Mouse (Mus musculus): Measurements from ENCODE around the gene Sema4d. TPM values are rescaled to one million over a fixed set of nuclear protein-coding genes. Genes with fewer than 3 reads are reported as not detected.

Sema4d gene
- total RNA-seq, 1 experiment, result 25.1 TPM

DNA sequence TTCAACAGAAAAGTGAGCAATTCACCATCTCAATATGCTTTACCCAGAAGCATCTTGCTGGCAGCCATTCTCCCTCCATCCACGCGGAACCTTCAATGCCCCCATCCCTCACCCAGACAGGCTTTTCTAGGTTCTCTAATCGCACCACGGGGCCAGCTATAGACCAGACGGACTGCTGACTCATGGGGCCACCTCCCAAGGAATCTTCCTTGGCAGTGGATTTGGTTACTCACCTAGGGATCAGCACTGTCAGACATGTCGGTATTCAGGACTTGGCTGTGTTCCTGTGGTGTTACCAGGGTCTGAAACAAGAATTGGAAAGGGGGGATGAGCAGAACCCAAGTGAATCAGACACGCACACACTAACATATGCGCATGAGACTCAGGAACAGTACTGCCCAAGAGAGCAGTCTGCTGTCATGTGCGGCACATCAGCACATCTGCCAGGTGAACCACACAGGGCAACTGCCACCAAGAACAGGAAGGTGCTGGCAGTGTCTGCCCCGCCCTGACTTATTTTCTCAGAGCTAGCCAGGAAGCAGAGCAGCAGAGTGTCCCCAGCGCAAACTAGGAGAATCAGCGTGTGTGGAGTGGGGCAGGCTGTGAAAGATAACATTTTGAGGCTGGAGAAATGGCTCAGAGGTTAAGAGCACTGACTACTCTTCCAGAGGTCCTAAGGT lies 30.4 kb downstream of the Sema4d start:
- peaks cover 0 to 12% of the 10 kb centered on the region in 2 experiments; a peak in 1 of 4 replicates for H3K4me1 ChIP-seq (ENCODE audit: control insufficient read depth in 2 of 2, insufficient read depth in 2 of 2, low read length in 2 of 2, poor library complexity in 1 of 2)
- no peak overlapping the region for H3K27ac ChIP-seq (ENCODE audit: insufficient read depth, low read depth, low read length, poor library complexity, severe bottlenecking)
- TF ChIP-seq ZC3H11A (IDR thresholded peaks at IDR 0.05; ENCODE audit: borderline replicate concordance, low read depth, low read length) (no peak), CHD2 (IDR thresholded peaks at IDR 0.05; ENCODE audit: low read depth, low read length) (no peak), HCFC1 (IDR thresholded peaks at IDR 0.05; ENCODE audit: borderline replicate concordance, insufficient read depth, low read length) (no peak), ZNF384 (IDR thresholded peaks at IDR 0.05; ENCODE audit: low read depth, low read length) (no peak), MAFK (IDR thresholded peaks at IDR 0.05; ENCODE audit: insufficient read depth, low read depth, low read length) (no peak)
- in situ Hi-C loops (cut with MboI; ENCODE audit: low sequenced_read_pairs in 2 of 2, unreplicated experiment in 2 of 2), result no loop called here
- H3K36me3 ChIP-seq (ENCODE audit: control insufficient read depth, insufficient read depth, low read length, poor library complexity, severe bottlenecking), result no peaks in the 10 kb centered on the region
- no peak for DNase-seq (ENCODE audit: low read depth, low spot score)
- H3K9ac ChIP-seq (ENCODE audit: insufficient read depth, low read depth, low read length, poor library complexity, severe bottlenecking), result no peak overlapping the region
- H3K4me3 ChIP-seq (ENCODE audit: insufficient read depth in 1 of 2, low read depth in 1 of 2, low read length in 2 of 2, poor library complexity in 1 of 2, severe bottlenecking in 1 of 2), result no peak overlapping the region
- no peaks in the 10 kb centered on the region for H3K9me3 ChIP-seq (ENCODE audit: control insufficient read depth, insufficient read depth, low read depth, low read length)

DNA sequence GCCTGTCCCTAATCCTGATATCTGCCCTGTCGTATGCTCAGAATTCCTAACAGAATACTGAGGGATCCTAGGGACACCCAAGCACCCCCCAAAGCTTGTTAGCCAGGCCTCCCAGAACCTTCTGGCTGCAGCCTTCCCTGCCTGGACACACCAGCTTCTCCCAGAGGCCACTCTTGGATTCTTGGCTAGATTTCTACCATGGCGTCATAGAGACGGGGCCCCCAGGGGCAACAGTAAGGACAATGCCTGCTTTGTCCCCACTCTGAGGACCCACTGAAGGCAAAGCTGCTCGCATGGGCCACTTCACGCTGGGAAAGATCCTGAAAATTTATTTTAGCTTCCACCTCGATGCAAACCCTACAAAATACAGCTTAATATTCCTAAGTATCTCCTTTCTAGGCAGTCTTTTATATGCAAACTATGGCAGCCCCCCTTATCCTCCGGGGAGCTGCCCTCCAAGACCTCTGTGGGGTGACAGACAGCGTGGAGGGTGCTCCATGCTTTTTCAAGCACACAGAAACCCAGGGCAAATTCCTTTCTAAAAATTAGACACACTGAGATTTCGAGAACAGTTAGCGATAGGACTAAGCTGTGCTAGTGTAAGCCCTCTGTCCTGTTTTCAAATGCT lies 32.2 kb downstream of the Sema4d start:
- Histone ChIP-seq H3K4me1 (ENCODE audit: control insufficient read depth in 2 of 2, insufficient read depth in 2 of 2, low read length in 2 of 2, poor library complexity in 1 of 2) (peaks cover 0 to 21% of the 10 kb centered on the region in 2 experiments; a peak in 2 of 4 replicates), H3K27ac (ENCODE audit: insufficient read depth, low read depth, low read length, poor library complexity, severe bottlenecking) (no peak overlapping the region), H3K9ac (ENCODE audit: insufficient read depth, low read depth, low read length, poor library complexity, severe bottlenecking) (no peak overlapping the region), H3K36me3 (ENCODE audit: control insufficient read depth, insufficient read depth, low read length, poor library complexity, severe bottlenecking) (no peaks in the 10 kb centered on the region), H3K4me3 (ENCODE audit: insufficient read depth in 1 of 2, low read depth in 1 of 2, low read length in 2 of 2, poor library complexity in 1 of 2, severe bottlenecking in 1 of 2) (no peak overlapping the region), H3K9me3 (ENCODE audit: control insufficient read depth, insufficient read depth, low read depth, low read length) (no peaks in the 10 kb centered on the region)
- in situ Hi-C loops (cut with MboI; ENCODE audit: low sequenced_read_pairs in 2 of 2, unreplicated experiment in 2 of 2), result no loop called here
- TF ChIP-seq MAFK (IDR thresholded peaks at IDR 0.05; ENCODE audit: insufficient read depth, low read depth, low read length) (no peak), ZC3H11A (IDR thresholded peaks at IDR 0.05; ENCODE audit: borderline replicate concordance, low read depth, low read length) (no peak), CHD2 (IDR thresholded peaks at IDR 0.05; ENCODE audit: low read depth, low read length) (no peak), ZNF384 (IDR thresholded peaks at IDR 0.05; ENCODE audit: low read depth, low read length) (no peak), HCFC1 (IDR thresholded peaks at IDR 0.05; ENCODE audit: borderline replicate concordance, insufficient read depth, low read length) (no peak)
- DNase-seq (ENCODE audit: low read depth, low spot score), result no peak

DNA sequence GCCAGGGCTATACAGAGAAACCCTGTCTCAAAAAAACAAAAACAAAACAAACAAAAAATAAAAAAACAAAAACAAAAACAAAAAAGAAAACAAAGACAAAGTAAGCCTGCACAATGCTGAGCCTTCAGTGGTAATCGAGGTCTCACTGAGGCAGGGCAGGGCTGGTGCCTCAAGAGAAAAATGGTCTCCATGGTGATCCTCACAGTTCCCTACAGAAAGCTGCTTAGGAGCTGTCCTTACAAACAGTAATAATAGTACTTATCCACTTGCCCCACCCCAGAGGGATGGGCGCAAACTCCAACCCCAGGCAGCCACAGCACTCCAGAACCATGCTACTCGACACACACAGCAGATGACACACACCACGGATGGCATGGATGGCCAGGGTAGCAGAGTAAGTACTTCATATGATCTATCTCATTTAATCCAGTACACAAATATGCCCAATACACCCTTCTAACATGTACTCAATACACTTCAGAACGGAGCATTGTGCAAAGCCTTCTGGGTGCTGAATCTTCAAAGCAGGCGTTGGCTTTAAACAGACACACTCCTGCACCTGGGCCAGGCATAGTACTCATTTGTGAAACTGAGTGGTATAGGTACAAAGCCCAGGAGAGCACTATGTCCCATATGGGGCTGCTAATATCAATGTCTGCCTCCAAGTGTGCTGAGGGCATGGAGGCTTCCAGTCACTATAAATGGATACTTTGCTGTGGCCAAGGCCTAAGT lies 34.1 kb downstream of the Sema4d start:
- Histone ChIP-seq H3K36me3 (ENCODE audit: control insufficient read depth, insufficient read depth, low read length, poor library complexity, severe bottlenecking) (no peaks in the 10 kb centered on the region; the same call in 1 of the 2 replicates), H3K4me3 (ENCODE audit: insufficient read depth in 1 of 2, low read depth in 1 of 2, low read length in 2 of 2, poor library complexity in 1 of 2, severe bottlenecking in 1 of 2) (no peak overlapping the region), H3K9me3 (ENCODE audit: control insufficient read depth, insufficient read depth, low read depth, low read length) (no peaks in the 10 kb centered on the region), H3K27ac (ENCODE audit: insufficient read depth, low read depth, low read length, poor library complexity, severe bottlenecking) (no peak overlapping the region), H3K9ac (ENCODE audit: insufficient read depth, low read depth, low read length, poor library complexity, severe bottlenecking) (no peak overlapping the region), H3K4me1 (ENCODE audit: control insufficient read depth in 2 of 2, insufficient read depth in 2 of 2, low read length in 2 of 2, poor library complexity in 1 of 2) (peaks cover under 1 to 37% of the 10 kb centered on the region in 2 experiments; a peak in 2 of 4 replicates)
- in situ Hi-C loops (cut with MboI; ENCODE audit: low sequenced_read_pairs in 2 of 2, unreplicated experiment in 2 of 2), result no loop called here
- TF ChIP-seq HCFC1 (IDR thresholded peaks at IDR 0.05; ENCODE audit: borderline replicate concordance, insufficient read depth, low read length), result no peak
- TF ChIP-seq CHD2 (IDR thresholded peaks at IDR 0.05; ENCODE audit: low read depth, low read length), result no peak
- no peak for TF ChIP-seq MAFK (IDR thresholded peaks at IDR 0.05; ENCODE audit: insufficient read depth, low read depth, low read length)
- no peak for TF ChIP-seq ZC3H11A (IDR thresholded peaks at IDR 0.05; ENCODE audit: borderline replicate concordance, low read depth, low read length)
- no peak for TF ChIP-seq ZNF384 (IDR thresholded peaks at IDR 0.05; ENCODE audit: low read depth, low read length)
- DNase-seq (ENCODE audit: low read depth, low spot score), result no peak

DNA sequence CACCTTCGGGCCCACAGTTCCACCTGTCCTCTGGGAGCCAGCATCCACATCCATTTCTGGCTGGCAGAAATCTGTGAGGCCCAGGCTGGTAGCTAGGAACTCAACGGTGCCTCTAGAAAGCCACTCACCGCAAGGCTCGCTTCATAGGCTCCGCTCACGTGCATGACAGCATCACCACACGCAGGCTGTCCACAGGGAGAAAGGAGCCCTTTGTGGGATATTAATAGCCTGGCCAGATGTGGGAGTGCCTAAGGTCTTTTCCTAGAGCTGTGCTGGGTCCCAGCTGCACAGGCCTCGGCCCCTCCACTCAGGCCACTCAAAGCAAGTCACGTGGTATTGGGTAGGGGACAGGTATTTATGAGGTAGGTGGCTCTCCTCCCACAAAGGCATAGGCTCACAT lies 35.1 kb downstream of the Sema4d start:
- TF ChIP-seq HCFC1 (IDR thresholded peaks at IDR 0.05; ENCODE audit: borderline replicate concordance, insufficient read depth, low read length), result no peak
- DNase-seq (ENCODE audit: low read depth, low spot score), result no peak
- peaks cover 2 to 45% of the 10 kb centered on the region in 2 experiments; a peak in 3 of 4 replicates for H3K4me1 ChIP-seq (ENCODE audit: control insufficient read depth in 2 of 2, insufficient read depth in 2 of 2, low read length in 2 of 2, poor library complexity in 1 of 2)
- in situ Hi-C loops (cut with MboI; ENCODE audit: low sequenced_read_pairs in 2 of 2, unreplicated experiment in 2 of 2), result no loop called here
- H3K27ac ChIP-seq (ENCODE audit: insufficient read depth, low read depth, low read length, poor library complexity, severe bottlenecking), result no peak overlapping the region
- no peak overlapping the region for H3K4me3 ChIP-seq (ENCODE audit: insufficient read depth in 1 of 2, low read depth in 1 of 2, low read length in 2 of 2, poor library complexity in 1 of 2, severe bottlenecking in 1 of 2)
- H3K36me3 ChIP-seq (ENCODE audit: control insufficient read depth, insufficient read depth, low read length, poor library complexity, severe bottlenecking), result no peaks in the 10 kb centered on the region; the same call in 1 of the 2 replicates
- no peaks in the 10 kb centered on the region for H3K9me3 ChIP-seq (ENCODE audit: control insufficient read depth, insufficient read depth, low read depth, low read length)
- H3K9ac ChIP-seq (ENCODE audit: insufficient read depth, low read depth, low read length, poor library complexity, severe bottlenecking), result no peak overlapping the region
